Mouse (Mus musculus) Muller cell, postnatal 12 days (primary cell): ENCODE results near the gene Spdef.
A peak's percentile ranks its signal among the peaks of the same experiment; 100 is the strongest.

ENCODE experiments used
- DNase-seq: peaks from one replicate; pipeline ENCODE4 v3.0.0-alpha.2; 2015; ENCODE audit errors: inconsistent ontology term

The Spdef gene

DNA sequence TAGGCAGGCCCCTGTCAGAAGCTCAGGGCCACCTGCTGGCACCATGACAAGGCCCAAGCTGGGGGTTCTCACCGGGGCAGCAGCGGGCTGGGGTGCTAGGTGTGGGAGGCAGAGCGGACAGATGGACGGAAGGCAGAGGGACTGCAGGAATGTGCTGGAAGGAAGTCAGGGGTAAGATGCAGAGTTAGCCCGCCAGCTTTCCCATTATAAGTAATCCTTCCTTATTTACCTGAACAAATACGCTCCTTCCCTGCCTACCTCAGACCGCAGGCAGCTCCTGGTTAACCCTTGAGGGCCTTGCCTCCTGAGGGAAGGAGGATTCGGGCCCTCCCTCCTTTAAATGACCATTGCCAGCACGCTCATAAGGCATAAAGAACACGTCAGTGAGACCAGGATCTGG is at the start of gene Spdef:
Gene Spdef, minus strand, starts transcription at position 186 of the 400 bp plus-strand sequence.
- DNase-seq: no peak

DNA sequence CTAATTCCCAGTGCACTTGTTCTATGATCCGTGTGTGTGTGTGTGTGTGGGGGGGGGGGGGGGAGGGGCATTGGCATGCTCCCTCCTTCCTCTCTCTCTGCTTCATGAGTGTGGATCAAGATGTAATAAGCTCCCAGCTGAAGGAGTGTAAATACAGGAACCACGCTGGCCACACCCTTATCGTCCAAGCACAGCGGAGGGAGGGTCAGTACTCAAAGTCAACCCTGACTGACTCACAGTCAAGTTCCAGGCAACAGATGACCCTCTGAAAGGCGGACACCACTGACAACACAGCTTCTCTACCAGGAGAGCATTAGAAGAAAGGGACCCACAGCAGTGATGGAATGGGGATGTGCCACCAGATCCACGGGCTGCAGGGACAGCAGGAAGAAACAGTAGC is 49.1 kb upstream of the Spdef start:
- DNase-seq: no peak

DNA sequence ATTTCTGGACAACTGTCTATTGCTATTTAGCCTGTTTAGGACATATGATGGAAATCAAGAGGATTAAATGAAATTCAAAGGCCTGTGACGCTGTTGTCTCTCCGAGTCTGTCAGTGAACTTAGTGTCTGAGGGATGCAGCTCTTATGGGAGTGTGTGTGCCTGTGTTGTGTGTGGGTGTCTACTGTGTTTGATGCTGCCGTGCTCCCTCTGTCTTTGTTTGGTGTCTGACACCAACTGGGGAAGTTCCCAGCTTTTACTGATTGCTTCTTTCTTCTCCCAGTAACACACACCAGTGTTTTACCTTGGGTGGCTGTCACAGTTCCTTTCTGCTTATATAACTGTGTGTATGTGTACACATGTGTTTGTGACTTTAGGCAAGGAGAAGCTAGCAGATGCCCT is 45.4 kb upstream of the Spdef start:
- DNase-seq: no peak

- no peak for DNase-seq
Measured at GRCm38 (mm10) chr17:27771616-27772015, 42.9 kb upstream of the Spdef start.

GRCm38 (mm10) chr17:27768817-27769542 is 40.2 kb upstream of the Spdef start:
- DNase-seq: peak; percentile 39

- no peak for DNase-seq
Measured at GRCm38 (mm10) chr17:27767543-27767942, 38.8 kb upstream of the Spdef start.

DNA sequence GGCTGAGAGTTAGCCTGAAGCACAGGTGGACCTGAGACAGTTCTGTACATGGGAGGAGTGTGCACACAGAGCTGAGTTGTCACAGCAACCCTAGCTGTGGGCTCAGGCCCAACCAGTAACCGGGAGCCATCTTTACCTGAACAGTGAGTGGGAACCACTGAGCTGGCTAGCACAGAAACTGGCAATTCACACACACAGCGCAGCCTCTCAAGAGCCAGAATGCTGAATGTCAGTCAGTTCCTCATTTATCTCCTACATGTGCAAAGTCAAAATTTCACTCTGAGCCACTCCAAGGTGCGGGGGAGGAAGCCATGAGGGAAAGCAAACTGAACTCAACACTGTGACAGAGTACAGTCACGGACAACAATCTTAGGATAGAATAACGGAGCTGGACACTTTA is 38.4 kb upstream of the Spdef start:
- DNase-seq: no peak

- DNase-seq: no peak
Measured at GRCm38 (mm10) chr17:27765066-27765465, 36.3 kb upstream of the Spdef start.

- DNase-seq: no peak
Measured at GRCm38 (mm10) chr17:27764453-27764852, 35.7 kb upstream of the Spdef start.

GRCm38 (mm10) chr17:27762884-27763283 is 34.1 kb upstream of the Spdef start:
- DNase-seq: no peak

- DNase-seq: peak; percentile 65
Measured at GRCm38 (mm10) chr17:27761639-27762336, 33.0 kb upstream of the Spdef start.

DNA sequence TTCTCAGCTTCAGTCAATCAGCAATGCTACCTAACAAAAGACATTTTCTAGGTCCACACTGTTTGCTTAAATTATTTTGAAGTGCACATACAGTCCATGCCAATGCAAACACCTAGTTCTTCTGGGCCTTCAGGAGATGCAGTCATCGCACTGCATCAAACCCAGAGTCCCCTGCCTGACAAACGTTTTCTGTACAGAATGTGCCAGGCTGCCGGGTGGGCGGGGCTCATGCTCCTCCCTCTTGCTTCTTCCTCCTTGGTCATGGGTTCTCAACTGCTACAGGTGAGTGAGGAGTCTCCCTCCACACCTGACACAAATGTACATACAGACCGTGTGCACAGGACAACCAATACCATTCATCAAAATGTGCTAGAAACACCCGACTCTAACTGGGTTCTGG is 31.4 kb upstream of the Spdef start:
- DNase-seq: no peak

- DNase-seq: no peak
Measured at GRCm38 (mm10) chr17:27751314-27752202, 22.8 kb upstream of the Spdef start.

DNA sequence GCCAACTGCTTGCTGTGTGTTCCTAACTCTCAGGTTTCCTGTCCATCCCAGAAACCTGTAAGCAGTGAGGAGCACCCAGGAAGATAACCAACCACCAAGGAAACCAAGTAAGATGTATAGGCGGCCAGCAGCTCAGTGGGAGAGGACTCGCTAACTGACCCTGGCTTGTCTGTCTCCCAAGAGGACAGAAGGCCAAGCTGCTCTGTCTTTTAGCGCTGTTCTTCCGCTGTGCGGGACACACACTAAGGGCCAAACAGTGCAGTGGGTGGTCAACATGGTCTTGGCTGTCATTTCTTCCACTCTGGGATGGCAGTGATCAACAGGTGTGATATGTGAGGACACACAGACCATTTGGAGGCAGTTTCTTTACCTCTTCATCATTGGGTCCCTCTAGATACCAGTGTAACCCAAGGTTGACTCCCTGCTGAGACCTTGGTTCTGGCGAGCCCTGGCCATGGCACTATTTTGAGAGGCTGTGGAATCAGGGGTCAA is 21.7 kb upstream of the Spdef start:
- DNase-seq: no peak

- DNase-seq: no peak
Measured at GRCm38 (mm10) chr17:27748123-27748522, 19.4 kb upstream of the Spdef start.

DNA sequence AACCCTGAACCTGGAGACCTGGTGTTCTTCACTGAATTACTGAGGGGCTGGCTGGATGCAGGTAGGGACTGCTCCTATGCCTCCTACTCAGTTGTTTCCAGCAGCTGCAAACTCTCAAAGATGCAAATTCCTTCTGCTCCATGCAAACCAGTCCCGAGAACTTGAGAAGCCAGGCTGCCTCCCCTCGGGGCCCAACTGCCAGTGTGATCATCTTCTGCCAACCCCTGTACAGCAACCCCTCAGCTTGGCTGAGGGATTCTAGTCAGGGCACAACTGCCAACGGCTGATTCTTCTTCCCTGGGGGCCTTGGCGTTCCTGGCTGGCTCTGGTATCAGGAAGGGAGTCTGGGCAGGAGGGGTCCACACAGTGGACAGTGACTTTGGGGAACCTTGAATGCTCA is 17.7 kb upstream of the Spdef start:
- no peak for DNase-seq

- no peak for DNase-seq
Measured at GRCm38 (mm10) chr17:27740961-27741360, 12.2 kb upstream of the Spdef start.

- no peak for DNase-seq
Measured at GRCm38 (mm10) chr17:27734344-27735073, 5.8 kb upstream of the Spdef start.

- no peak for DNase-seq
Measured at GRCm38 (mm10) chr17:27732694-27733093, 3.9 kb upstream of the Spdef start.

DNA sequence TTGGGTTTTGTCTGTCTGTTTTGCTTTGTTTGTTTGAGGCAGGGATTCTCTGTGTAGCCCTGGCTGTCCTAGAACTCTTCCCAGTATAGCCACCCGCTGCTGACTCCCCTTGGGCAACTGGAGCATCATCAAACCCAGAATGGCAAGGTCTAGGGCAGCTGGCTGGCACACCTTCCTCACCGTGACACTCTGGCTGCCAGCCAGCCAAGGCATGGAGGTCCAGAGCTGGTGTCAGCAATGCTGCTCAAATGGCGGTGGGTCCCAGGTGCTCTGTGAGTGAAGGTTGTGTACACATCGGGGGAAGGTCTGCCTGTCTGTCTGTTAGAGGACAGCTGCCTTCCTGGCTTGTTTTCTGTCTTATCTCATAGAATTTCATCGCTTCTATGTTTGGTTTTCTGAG is 3.4 kb upstream of the Spdef start:
- no peak for DNase-seq

DNA sequence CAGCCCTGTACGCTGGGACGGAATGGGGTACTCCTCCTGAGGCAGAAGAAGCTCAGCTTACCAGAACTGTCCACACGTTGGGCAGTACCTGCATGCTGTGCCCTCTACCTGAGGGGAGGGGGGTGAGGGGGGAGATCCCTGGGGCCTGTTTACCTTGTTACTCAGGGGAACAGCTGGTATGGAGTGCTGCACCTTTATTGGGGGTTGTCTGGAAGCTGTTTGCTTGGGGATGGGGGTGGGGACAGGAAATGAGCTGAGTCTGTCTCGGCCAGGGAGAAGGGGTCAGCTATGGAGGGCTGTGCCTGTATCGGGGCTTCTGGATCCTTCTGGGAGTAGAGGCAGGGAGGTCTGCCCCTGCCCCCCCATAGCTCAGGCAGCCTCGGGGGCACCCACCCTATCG is 2.2 kb downstream of the Spdef start:
- no peak for DNase-seq

DNA sequence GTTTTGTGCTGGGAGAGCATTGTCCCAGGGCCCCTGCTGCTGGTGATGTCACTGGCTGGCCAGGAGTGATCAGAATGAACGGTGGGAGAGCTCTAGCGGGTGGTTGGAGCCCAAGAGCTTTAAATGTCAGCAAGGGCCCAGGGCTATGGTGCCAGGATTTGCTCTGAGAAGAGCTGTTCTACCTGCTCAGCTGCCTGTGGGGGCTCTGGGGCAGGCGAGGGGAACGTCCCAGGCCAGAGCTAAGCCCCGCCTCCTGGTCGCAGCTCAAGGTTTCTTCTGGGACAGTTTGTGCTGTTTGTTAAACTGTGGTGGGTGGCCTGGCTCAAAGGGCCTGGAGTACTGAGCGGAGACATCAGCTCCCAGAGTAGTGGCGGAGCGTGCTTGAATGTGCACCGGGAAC is 3.3 kb downstream of the Spdef start:
- no peak for DNase-seq
